Mouse (Mus musculus): Measurements from ENCODE around the gene Gm10974.

- TF ChIP-seq POLR2A (IDR thresholded peaks at IDR 0.05; ENCODE audit: control insufficient read depth, extremely low read depth, insufficient read depth, low read length, poor library complexity): no peak
- TF ChIP-seq CTCF (IDR thresholded peaks at IDR 0.05; ENCODE audit: borderline replicate concordance, control insufficient read depth, extremely low read depth, insufficient read depth, low read length, poor library complexity): no peak
Observed at GRCm38 (mm10) chr7:66365904-66366303, at the start of gene Gm10974.
